Mouse (Mus musculus) stomach, postnatal 0 days (tissue): Measurements from ENCODE around the gene Calhm6.

ENCODE experiments used
- CTCF ChIP-seq: IDR thresholded peaks from 2 replicates; pipeline ENCODE4 v1.5.1; 2016; ENCODE audit warnings: antibody characterized with exemption, low read depth, mild to moderate bottlenecking, moderate library complexity
- EP300 ChIP-seq: optimal IDR thresholded peaks from 2 replicates; pipeline ENCODE3; 2016; ENCODE audit warnings: antibody characterized with exemption

- no peak for TF ChIP-seq CTCF
- no peak for TF ChIP-seq EP300
These were observed 37.3 kb downstream of the Calhm6 start for GRCm38 (mm10) chr10:34090481-34090880.
